Mouse (Mus musculus): ENCODE data around the gene Catip.

Catip gene

DNA sequence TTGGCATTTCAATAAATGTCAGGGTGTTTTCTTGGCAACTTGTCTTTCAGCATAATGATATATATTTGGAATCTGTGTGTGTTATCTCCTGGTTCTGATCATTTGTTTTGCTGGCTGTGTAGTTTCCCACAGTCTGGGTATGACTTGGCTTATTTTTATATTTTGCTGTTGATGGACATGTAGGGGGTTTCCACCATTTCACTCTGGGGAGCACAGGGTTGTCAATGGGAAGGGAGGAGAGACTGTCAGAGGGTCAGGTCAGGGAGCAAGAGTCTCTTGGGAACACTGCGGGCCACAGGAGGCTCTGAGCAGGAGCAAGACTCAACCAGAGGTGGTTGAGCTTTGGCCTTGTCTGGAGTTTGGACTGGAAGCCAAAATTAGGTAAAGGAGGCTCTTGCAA is 19.6 kb upstream of the Catip start:
- intact Hi-C loops (cut with DNase I) = no loop called here

DNA sequence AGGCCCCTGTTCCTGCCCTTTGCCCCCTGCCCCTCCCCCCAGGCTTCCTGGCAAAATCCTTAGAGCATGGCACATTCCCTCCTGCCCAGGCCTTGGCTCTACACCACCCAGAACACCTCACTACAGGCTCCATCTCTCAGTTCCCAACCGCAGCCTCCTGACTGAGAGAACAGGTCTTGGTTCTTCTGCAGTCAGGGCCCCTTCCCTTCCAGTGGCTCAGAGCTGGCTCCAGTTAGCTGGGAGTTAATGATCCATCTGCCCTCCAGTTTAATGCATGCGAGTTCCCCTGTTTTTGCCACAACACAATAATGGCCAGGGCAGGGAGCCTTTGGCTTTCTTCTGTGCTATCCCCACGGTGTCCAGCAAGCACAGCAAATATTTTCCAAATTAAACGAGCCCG is 18.7 kb upstream of the Catip start:
- intact Hi-C loops (cut with DNase I) = no loop called here

DNA sequence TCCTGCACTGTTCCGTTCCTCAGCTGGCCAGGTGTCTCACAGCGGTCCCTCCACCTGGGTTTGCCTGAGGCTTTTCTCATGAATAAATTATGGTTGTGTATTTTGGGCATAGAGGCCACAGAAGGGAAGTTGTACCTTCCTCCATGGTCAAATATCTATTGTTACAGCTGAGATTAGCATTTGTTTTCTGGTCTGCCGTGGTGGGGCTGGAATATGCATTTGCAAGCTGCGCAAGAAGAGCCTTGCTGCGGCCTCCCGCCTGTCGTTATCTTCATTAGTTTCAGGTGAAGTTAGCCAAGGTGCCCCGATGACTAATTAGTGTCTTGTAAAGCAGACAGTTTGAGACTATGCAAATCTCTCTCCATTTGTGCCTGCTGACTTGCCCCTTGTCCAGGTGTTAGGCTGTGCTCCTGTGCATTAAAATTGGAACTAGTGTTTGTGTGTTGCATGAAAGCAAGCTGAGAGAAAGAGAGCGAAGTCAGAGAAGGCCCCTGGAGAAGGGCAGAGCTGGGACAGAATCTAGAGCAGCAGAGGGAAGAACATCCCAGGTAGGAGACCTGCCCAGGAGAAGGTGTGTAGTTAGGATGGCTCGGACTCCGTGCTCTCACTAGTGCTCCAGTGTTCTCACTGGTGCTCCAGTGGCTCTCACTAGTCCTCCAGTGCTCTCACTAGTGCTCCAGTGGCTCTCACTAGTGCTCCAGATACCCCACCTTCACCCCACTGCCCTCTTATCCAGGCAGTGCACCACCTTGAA is 17.6 kb upstream of the Catip start:
- intact Hi-C loops (cut with DNase I) = no loop called here

DNA sequence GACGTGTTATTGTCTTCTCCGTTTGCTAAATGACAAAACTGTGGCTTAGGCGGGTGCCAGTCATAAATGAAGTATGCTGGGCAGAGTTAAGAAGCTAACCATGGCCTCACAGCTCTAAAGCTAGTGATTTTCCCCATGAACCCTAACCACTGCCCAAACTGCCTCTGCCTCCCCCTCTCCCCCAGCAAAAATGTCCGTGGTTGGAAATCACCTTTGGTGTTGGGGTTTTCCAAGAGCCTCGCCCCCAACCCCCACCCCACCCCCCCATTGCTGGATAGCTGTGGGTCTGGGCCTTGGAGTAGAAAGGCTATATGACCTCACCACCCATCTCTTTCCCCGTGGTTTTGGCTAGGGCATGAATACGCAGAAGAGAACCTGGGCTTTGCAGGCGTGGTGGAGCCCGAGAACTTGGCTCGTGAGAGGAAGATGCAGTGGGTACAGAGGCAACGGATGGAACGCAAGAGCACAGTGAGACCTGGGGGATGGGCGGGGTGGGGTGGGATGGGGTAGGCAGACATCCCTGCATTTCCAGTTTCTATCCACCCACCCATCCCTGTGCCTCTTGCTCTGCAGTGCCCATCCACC is 10.6 kb upstream of the Catip start:
- intact Hi-C loops (cut with DNase I) = no loop called here

DNA sequence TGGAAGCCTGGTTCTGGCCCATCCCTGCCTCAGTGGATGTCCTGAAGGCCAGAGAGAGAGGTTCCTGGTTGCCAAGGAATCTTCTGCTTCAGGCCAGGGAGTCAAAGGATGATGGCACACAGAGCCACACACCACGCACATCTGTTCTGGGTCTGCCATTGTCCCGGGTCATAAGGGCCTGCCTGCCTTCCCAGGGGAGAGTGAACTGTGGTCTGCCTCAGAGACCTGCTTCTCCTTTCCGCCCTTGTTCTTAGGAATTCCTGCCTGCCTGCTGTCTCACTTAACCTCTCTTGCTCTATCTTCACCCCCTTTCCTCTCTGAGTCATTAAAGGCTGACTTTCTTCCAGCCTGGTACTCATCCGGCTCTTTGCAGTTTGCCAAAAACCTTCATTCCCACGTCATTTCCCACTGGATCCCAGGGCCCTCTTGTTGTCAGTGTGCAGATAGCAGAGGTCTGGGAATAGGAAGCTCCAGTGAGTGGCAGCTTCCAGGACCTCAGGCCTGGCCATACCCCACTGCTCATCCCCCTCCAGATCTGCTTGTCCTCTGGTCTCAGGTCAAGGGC is 9.3 kb upstream of the Catip start:
- intact Hi-C loops (cut with DNase I) = no loop called here

DNA sequence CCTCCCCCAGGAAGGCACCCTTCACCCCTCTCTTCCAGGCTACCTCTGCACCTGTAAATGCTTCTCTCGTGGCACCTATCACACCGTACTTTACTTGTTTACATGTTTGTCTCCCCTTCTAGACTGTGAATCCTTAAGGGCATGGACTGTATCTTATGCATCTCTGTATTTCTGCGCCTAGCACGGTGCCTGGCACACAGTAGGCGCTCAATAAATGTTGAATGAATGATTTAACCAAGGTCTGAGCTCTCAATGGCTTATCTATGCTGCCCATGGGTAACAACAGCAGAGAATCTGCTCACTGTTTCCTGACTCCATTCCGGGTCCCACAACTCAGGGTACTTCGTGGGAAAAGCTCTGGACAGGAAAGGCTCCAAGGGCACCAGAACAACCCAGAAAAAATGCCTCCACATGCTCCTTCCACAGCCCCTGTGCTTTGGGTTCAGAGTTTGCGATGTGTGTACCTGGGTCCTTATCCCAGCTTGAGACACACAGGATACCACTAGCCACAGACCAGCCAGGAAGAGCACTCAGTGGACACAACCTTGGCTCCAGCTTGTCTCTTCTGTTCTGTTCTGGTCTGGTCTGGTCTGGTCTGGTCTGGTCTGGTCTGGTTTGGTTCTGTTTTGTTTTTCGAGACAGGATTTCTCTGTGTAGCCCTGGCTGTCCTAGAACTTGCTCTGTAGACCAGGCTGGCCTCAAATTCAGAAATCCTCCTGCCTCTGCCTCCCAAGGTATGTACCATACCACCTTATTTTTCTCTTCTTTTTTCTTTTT is 8.3 kb upstream of the Catip start:
- intact Hi-C loops (cut with DNase I) = no loop called here

DNA sequence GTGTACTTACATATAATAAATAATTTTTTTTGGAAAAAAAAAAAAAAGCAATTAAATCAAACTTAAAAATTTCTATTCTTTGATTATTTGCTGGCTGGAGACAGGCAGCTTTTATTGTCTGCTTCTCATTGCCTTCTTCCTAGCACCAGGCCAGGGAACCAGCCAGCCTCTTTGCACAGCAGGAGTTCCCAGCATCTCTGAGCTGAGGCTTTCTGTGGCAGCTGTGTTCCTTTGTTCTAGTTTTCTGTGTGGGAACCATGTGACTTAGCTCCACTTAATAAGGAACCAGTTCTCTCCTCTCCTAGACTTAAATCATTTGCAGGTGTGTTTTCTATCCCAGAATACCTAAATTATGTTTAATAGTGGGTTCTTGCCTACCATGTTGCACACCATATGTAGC is 4.4 kb upstream of the Catip start:
- intact Hi-C loops (cut with DNase I) = no loop called here

DNA sequence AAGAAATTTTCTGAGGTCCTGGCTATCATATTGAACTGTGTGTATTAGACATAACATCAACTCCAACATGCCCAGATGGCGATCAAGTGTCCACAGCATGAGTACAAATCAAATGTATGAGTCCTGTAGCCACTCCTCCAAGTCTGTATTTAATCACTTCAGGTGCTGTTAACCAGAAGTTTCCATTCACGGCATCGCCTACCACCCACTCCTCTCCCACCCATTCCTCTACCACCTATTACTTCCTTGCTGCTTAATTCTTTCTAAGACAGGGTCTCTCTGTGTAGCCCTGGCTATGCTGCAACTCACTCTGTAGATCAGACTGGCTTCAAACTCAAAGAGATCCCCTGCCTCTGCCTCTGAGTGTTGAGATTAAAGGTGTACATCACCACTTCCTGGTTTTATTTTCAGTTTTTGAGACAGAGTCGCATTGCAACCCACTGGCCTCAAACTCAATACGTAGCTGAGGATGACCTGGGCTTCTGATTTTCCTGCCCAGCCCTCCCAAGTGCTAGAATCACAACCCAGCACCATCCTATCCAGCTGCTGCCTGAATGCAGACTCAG is 1.9 kb upstream of the Catip start:
- intact Hi-C loops (cut with DNase I) = loop anchor here (5.0 kb wide), 1 partner anchor 153 kb away; no protein-coding TSS in a partner anchor

DNA sequence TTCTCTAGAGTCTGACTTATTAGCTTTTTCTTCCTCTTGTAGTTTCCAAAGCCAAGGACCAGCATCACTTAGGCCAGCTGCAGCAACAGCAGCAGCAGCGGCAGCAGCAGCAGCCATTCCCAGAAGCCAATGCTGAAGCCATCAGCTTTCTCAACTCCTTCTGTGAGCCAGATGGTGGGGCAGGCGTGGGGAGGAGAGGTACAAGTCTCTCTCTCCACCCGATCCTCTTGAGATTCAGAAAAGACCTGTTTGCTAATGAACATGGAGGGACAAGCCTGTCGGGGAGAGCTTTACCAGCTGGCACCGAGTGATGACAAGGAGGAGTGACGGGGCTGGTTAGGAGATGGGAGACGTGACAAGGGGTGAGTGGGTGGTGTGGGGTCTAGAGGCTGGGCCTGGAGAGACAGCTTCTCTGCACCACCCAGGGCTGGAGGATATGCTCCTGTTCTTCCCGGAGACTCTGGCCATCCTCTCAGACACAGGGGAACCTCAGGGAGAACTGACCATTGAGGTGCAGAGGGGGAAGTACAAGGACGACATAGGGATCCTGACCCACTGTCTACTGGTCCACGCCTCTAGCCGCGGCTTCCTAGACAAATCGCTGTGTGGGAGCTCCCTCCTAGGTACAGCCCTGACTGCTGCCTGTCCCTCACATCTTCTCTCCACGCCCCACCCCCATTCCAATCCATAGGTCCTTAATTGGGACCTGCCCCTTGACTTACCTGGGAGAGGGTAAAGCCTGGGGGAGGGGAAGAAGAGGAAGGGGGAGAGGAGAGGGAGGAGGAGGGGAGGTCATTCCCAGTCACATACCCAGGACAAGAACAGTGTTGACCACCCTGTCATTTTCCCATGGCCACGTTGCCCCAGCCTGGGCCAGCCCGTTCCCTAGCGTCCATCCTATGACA is 669 bp downstream of the Catip start:
- intact Hi-C loops (cut with DNase I) = loop anchor here (1.0 to 5.0 kb wide), 2 partner anchors 49 to 155 kb away; no protein-coding TSS in a partner anchor

DNA sequence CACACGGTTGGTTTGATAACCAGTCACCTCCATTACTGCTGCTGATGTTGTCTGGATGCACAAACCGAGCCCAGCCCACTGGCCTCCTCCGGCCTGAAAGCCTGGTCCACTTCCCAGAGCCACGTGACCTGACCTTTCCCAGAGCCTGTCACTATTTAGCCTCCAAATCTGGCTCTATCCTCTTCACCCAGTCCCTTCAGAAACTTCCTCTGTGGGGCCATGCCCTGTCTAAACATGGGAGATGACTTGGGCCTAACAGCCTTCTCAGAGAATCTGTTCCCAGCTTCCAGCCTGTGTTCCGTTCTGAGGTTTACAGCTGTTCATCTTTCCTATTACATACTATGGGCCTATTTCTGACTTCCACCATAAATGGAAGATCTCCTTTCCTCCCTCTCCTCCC is 1.5 kb downstream of the Catip start:
- intact Hi-C loops (cut with DNase I) = loop anchor here (5.0 kb wide), 1 partner anchor 156 kb away; no protein-coding TSS in a partner anchor

DNA sequence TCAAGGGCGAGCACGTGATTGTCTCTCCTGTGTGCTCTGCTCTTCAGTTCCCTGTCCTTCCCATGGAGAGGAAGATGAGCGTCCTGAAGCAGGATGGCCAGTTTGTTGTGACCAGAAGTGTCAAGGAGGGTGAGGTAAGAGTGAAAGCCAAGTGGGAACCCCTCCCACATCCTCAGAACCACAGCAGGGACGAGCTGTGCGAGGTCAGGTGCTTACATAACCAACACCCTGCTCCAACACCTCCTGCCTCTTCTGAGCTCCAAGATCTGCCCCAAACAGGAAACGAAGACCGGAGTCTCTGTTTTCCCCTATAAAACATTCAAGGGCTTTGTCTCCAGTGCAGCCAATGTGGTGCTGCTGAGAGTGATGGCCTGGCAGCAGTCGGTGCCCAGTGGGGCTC is 2.4 kb downstream of the Catip start:
- intact Hi-C loops (cut with DNase I) = loop anchor here (5.0 kb wide), 1 partner anchor 157 kb away; no protein-coding TSS in a partner anchor

DNA sequence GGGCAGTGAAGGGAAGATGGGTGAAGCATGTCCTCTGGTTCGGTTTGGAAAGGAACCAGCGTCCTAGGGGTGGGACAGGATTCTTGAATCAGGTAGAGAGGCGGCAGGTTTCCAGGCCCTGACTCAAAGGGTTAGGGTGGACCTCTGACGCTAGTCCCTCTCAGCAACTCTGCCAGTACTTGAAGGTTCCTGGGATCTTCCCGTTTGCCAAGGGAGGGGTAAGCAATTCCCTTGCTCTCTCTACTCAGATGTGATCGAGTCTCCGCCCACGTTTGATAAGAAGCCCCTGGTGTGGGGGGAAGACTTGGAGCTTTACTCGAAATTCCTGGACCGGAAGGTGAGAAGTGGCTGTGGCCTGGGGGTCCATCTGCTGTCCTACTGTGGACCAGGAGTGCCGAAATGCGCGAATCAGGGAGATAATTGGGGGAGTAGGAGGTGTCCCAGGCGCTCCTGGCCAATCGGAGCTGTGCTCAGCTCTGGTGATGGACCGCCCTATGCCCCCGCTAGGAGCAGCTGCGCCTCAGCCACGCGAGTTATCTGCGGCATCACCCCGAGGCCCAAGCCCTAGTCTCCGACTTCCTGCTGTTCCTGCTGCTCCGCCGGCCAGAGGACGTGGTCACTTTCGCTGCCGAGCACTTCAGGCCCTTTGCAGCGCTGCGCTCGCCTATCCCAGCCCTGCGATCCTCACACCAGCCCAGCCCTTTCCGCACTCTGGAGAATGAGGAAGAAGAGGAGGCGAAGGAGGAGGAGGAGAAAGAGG is 6.2 kb downstream of the Catip start:
- intact Hi-C loops (cut with DNase I) = no loop called here

DNA sequence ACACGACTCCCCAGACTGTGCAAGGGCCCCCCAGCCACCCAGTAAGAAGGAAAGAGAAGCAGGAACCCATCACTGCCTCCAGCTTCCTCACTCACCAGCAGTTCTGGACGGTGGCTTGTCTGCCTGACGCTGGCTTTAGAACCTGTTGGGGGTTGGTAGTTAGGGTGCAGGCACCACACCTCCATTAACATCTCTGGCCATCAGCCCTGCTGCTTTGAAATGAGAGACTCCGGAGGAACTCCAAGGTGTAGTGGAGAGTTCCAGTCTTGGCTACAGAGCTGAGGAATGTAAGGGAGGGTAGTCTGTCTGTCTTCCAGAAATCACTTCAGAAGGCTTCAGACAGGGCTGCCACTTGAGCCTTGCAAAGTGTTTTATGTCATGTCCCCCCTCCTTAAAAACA is 8.1 kb downstream of the Catip start:
- intact Hi-C loops (cut with DNase I) = no loop called here

DNA sequence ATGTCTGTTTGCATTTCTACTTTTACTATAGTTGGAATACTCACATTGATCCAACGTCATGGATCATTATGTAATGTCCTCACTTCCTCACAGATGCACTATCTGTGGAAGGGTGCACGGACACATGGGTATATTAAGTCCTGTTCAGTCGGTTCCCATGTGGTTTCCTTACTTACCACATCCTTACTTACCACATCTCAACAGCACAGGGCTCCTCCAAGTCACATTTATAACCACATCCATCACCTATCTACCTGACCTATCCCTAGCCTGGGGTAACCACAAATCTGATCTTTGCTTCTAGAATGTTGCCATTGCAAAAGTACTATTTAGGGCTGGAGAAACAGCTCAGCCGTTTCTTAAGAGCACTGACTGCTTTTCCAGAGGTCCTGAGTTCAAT is 11.5 kb downstream of the Catip start:
- intact Hi-C loops (cut with DNase I) = no loop called here

DNA sequence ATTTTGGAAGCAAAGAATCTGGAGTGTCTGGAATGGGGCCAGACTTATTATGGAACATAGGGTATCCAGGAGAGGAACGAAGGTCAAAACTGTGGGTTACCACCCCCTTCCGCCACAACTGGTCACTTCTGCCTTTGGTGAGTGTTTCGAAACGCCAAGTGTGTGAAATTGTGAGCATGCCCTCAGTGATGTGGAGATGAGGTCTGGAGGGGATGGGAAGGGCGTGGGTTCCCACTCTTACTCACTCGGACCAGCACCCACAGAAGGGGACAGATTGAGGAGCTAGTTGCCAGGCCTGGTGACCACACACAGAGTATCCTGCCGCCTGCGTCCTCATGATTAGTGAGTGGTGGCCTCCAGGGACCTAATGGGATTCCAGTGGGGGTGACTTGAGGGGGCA is 13.1 kb downstream of the Catip start, which contains the start of gene Slc11a1:
Gene Slc11a1, plus strand, starts transcription at position 216 of the 400 bp plus-strand sequence.
- intact Hi-C loops (cut with DNase I) = no loop called here

DNA sequence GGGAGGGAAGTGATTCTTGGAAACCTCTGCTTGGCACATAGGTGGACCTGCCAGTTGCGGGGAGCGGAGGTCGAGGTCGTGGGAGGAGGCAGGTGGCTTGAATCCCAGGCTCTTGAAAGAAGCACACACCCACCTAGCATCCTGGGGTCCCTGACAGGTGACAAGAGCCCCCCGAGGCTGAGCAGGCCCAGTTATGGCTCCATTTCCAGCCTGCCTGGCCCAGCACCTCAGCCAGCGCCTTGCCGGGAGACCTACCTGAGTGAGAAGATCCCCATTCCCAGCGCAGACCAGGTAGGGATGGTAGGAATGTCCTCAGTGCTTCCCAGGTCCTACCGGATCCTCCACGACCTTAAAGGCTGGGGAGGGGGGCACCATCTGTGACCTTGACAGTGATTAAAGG is 13.7 kb downstream of the Catip start:
- intact Hi-C loops (cut with DNase I) = no loop called here

DNA sequence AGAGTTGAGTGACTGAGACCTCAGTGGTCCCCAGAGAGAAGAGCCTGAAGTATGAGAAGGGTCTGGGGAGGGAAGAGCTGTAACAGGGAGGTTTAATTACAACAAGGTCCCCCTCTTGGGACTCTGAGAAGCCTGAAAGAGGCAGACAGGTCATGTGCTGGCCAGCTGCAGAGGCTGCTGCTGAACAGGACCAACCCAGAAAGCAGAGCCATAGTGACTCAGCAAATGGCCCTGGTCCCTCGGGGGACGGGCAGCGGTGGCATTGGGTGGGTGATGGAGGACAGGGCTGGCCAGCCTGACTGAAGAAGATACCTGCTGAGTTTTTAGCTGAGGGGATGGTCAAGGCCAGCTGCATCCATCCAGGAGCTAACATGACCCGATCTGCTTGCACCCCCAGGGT is 14.5 kb downstream of the Catip start:
- intact Hi-C loops (cut with DNase I) = no loop called here

DNA sequence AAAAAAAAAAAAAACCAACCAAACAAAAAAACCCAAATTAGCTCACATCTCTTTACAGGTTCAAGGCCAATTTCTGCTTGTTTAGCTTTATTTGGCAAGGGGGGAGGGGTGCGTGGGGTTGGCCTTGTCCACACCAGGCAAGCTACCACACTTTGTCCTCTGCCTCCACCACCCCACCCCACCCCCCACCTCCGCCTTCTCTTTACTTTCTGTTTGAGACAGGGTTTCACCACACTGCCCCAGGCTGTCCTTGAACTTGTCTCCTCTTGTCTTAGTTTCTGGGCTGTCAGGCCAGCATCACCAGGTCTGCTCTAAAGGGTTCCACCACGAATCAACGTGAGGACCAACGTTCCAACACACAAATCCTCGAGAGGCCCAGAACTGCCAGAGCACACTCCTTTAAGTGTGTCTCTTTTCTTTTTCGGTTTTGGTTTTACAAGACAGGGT is 17.2 kb downstream of the Catip start:
- intact Hi-C loops (cut with DNase I) = no loop called here

DNA sequence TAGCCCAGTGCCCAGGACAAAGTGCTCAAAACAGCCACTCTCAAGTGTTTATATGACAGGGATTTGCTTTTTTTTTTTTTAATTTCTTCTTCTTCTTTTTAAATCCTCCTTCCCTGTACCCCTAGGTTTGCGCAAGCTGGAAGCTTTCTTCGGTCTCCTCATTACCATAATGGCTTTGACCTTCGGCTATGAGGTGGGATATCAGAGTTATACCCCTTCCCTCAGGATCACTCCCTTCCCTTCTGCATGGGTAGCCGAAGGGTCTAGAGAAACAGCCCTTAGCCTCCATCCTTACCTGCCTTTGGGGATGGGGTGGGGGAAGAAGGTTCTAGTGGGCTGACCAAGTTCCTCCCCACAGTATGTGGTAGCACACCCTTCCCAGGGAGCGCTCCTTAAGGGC is 18.6 kb downstream of the Catip start:
- intact Hi-C loops (cut with DNase I) = no loop called here

DNA sequence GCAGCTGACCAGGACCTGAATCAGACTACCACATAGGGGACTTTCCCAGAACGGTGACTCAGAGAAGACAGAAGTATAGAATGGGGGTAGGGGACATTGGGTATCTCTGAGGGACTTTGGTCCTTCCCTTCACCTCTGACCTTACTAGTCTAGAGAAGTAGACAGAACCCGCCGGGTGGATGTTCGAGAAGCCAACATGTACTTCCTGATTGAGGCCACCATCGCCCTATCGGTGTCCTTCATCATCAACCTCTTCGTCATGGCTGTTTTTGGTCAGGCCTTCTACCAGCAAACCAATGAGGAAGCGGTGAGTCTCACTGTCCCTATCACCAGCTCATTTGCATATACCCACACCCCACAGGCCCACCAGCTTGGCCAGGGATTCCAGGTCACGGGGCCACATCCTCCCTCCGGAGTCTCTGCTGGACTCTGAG is 19.7 kb downstream of the Catip start:
- intact Hi-C loops (cut with DNase I) = no loop called here
